Mouse (Mus musculus): ENCODE measurements around the gene Cyp46a1.

The Cyp46a1 gene

DNA sequence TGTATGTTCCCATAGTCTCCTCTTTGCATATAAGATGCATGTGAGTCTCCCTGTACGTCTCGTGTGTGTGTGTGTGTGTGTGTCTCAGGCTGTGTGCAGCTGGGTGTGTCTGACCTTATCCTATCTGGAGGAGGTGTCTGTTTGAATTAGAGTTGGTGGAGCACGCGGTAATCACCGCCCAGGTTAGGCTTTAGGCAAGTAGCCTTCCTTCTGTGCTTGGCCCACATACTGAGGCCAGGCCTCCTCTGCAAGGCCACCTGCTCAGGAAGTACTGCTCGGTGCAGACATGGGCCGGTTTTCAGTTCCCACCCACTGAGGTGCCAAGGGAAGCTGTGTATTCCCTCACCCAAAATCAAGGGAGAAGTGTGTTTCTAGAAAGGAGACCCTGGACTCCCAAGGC, 31.7 kb downstream of the Cyp46a1 start:
- DNase-seq = no peak

DNA sequence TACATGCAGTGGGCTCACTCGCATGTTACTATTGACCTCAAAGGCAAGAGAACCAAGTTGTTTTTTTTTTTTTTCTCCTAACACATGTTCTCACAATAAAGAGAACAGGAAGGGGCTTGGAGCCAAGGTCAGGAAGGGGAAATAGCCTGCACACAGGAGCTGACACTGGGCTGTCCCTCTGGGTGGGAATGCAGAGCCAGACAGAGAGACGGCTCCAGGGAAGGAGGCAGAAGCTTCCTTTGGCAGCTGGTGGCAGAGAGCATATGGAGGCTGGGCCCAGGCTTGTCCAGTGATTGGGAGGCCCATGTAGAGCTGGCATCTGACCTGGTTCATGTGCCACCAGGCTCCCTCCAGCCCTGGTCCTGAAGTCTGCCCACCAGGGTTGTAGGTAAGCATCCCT, 33.7 kb downstream of the Cyp46a1 start:
- DNase-seq = peak; percentile 48

DNA sequence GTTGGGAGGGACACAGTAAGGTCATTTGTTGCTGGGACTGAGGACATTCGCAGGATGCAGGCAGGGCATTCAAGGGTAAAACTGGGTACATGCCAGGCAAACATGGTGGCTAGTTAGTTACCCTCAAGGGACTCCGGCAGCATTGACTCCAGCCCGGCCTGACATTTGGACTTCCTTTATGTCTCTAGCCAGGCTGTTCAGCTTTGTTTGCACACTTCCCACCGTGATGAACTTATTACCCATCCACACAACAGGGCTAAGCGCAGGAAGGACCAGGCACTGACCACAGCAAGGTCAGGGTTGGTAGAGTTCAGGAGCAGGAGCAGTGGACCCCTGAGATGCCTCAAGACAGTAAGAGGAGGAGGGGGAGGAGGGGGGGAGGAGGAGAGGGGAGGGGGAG, 34.7 kb downstream of the Cyp46a1 start:
- no peak for DNase-seq

DNA sequence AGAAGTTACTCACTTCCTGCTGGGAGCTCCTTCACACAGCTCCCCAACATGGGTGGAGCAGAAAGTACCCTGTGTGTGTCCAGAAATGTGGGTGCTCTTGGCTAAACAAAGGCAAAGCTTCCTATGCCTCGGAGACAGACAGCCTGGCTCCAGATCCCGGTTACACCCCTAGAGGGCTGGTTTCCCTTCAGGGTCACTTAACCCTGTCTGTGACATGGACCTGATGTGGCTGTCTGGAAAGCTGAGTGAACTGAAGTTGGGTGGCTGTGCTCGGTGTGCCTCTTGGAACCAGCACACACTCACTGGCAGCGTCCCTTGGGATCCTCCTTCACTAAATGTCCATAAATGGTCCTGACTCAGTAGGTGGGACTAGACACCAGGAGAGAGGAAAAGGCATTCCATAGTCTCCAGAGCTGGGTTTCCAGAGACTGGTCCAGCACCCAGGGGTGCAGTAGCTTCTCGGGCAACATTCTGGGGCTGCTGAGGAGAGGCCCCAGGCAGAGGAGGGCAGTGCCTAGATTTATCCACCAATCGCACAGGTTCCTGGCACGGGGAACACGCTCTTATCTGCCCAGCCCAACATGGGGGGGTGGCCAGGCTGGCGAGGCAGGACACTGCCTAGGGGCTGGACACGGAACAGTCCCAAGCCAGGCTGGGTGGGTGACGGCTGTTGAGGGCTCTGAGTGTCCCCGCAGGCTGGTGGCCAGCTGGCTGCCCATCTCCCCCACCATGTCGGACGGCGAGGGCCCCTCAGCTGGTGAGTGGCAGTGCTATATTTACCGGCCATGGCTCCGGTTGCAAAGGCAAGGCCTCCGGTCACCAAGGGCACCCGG, 36.6 kb downstream of the Cyp46a1 start, which contains the start of gene Eml1:
Eml1 (plus strand) TSS at position 362 of the 833 bp plus-strand sequence.
- peak; percentile 67 for DNase-seq

DNA sequence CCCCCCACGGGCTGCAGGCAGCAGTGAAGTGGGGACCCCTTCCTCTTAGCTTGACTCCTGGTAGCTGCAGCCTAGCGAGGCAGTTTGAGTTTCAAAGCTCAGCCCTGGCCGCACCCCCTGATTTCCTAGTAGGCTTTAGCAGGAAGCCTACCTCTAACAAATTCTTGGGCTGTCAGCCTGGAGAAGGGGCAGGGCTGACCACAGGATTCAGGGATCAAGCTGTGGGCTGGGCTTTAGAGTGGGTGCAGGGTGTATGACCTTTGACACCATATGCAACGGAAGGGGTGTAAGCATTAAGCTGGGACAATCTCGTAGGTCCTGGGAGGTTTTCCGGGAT, 37.2 kb downstream of the Cyp46a1 start:
- DNase-seq = peak; percentile 32

DNA sequence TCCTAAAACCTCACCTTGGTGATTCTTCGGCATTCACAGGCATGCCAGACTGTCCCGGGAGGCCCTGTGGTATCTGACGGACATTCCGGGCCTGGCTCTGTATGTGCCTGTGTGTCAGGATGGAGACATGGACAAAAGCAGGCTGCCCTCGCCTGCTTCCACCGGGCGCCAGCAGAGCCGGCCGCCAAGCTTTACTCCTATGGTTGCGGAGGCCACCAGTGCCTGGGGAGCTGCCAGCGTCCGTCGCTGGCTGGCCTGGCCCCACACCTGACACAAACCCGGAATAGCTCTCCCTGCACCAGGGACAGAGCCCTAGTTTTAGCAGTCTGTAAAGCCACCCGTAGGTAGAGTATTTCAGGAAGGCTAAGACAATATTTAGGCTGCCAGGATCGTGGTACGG, 38.1 kb downstream of the Cyp46a1 start:
- no peak for DNase-seq

DNA sequence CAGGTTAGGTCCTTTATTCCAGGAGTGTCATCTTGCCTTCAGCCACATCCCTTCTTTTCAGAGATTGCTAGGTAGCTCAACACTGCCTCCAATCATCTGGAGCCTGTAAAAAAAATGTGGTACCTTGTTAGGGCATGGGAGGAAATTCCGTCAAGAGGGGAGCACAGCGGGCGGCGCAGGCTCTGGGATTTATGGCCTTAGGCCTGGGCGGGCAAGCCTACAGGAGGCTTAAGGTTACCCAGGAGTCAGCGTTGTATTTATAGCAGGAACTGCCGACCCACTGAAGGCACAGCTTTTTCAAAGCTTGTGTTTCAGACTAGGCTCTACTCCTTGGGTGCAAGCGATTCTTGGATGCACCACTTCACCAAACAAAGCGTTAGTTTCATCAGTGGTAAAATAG, 39.4 kb downstream of the Cyp46a1 start:
- no peak for DNase-seq

DNA sequence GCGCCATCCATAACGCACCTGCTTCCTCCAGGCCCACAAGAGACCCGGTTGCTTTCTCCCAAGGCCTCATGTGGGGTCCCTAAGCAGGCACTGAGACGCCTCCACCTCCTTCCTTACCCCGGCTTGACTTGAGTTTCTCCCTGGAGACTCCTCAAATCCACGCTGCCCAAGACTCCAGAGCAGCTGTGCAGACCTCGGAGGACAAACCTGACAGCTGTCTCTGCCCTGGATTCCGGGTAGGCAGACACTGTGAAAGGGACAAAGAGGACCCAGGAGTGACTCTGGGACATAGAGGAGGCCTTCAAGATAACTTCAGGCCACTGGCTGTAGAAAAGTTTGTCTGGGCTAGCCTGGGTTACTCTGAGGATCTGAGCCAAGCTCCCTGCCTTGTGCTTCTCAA, 40.5 kb downstream of the Cyp46a1 start:
- DNase-seq = no peak

DNA sequence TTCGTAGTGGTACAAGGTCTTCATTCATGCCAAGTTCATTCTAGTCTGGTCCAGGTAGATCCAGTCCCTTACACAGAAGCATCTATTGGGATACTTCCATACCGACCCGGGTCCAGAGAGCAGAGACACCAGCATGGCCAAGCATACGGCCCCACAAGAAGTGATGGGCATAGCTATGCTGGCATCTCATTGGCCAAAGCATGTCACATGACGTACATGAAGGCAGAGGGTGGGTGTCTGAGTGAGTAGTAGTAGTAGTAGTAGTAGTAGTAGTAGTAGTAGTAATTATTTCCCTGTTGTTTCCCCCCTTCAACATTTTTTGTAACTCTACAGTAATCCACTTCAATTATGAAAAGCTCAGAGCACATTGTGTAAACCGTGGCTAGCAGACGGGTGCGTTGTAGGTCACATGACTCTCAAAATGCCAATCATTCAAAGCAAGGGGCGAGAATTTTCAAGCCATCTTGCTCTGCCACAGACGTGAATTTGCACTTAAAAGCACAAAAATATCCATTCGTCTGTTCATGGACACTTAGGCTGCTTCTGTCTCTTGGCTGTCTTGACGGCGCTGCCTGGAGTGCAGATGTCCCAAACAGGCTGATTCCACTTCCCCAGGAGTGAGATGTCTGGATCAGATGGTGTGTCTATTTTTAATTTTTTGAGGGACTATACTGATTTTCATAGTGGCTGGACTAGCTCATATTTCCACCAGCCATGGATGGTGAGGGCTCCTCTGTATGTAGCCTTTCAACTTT, 44.4 kb downstream of the Cyp46a1 start:
- no peak for DNase-seq

DNA sequence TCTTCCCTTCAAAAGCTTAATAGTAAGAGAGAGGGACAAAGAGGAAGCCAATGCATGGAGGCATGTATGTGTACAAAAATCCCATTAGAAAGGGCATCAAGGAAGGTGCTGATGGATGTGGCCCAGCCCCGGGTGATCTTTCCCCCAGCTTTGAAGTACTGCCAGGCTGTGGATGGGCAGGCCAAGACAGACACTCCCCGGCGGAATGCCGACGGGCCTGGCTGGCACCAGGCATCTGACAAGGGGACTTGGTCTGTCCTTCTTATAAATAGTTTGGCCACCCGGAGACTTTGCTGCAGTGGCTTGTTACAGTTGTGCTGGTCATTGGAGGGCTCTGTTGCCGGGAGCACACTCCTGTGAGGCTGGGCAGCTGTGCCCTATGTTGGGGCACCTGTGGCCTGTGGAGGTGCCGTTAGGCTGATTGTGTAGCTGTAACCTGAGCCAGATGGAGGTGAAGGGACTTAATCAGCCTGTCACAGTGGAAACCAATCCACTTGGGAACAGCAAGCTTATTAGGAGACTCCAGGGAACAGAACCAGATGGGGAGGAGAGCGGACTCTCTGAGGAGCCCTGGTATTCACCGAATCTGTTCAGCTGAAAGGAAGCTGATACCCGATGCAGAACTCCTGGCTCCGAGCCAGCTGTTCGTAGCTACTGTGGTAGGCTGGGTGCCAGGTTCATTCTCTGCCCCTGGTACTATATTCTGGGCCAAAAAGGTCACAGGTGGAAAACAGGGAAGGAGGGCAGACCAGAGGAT, 52.5 kb downstream of the Cyp46a1 start:
- peak; percentile 41 for DNase-seq

DNA sequence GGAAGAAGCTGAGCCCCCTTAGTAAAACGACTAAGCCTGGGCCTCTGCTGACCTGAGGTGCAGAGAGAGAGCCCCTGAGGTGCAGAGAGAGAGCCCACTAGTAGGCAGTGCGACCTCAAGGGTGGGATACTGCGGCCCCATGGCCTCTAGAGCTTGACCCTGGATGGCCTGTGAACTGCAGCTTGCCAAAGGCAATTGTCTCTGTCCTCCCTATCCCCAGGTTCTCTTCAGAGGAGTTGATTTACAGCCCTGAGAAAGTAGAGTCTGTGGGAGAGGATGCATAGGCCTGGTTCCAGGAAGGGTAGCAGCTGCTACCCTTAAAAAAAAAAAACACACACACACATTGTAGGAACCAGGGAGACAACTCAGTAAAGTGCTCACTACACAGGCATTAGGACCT, 55.5 kb downstream of the Cyp46a1 start:
- no peak for DNase-seq

DNA sequence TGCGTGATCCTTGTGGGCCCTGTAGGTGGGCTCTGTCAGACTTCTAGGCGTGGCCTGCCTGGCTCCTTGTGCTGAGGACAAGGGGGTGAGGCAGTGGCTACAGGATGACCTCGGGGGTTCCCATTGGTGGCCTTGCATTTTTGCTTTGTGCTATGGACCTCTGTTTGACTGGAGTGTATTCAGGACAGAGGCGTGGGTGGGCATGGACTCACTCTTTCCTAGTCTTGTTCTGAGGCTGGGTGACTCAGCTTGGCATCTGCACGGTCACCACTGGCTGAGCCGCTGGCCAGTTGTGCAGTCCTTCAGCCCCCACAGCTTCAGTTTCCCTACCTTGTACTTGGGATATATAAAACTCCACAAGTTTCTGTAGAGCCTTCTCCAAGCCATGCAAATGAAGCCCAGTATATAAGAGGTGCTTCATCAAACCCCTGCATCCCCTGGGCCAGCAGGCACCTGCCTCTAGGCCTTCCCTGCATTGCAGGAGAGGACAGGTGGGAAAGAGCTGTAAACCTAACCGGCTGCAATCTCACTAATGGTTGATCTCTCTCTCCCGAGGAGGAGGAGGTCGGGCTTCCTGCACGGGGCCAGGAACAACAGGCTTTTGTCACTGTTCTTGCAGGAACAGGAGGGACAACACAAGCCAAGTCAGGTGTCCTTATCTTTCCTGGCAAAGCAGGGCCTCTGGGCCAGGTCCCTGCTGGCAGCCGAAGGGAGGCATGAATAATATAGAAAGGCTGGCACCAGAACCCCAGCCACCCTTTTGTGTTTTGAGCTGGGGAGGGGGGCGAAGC, 58.3 kb downstream of the Cyp46a1 start:
- no peak for DNase-seq

DNA sequence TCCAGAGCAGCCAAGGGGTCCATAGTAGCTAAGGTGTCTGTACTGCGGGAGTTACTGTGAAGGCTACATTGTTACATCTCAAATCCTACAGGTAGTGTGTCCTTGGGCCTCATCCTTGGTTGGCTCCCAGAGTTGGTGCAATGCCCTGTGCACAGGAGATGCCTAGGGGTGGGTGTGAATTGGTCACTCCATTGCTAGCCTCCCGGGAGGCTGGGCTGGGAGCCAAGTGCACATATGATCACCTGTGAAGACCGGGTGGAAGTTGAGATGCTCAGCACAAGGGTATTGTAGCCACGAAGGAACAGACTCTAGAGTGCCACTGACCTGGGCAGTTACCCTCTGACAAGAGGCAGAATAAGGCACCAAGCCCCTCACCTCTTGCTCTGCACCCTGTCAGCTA, 58.9 kb downstream of the Cyp46a1 start:
- no peak for DNase-seq

DNA sequence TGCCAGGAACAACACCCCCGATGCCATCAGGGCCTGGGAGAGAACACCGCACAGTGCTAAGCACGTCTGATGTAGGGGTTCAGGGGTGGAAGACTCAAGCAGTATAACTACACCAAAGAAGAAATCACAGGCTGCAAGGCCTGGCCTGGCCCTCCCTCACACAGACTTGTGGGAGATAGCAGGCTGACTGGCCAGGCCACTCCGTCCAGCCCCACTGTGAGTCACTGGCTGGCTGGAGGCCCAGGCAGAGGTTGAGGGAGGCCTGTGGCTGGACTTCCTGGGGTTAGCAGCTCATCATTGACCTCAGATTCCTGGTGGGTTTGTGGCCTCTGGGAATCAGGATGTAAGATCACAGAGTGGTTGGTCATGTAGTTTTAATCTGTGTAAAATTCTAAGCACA, 59.5 kb downstream of the Cyp46a1 start:
- peak; percentile 87 for DNase-seq

DNA sequence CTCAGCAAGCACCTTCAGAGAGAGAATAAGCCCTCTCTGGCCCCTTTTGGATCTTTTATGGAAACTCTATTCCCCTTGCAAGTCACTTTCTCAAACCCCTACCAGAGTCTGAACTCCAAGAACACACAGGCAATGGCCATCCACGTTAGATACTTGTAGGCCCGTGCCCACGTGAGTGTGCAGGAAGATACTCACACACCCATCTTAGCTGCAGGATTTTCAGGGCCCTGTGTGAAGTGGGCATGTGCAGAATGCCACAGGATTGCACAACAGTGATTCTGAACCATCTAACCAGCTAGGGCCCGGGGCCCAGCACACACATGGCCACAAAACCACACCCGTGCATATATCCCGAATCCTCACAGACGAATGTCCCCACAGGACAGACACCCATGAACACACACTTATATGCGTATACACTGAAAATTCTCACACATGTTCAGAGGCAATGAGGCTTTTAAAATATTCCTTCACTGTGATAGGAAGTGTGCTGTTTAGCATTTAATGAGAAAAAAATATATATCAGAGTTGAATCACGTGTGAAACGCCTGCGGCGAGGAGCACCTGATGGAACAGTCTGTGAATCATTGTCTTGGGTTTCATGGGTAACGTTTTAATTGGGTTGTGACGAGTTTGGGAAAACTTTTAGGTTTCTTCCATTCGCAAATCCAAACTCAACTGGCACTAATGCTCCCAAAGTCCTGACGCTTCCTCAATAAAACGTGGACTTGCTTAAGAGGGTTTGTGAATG, 60.5 kb downstream of the Cyp46a1 start:
- DNase-seq = no peak

DNA sequence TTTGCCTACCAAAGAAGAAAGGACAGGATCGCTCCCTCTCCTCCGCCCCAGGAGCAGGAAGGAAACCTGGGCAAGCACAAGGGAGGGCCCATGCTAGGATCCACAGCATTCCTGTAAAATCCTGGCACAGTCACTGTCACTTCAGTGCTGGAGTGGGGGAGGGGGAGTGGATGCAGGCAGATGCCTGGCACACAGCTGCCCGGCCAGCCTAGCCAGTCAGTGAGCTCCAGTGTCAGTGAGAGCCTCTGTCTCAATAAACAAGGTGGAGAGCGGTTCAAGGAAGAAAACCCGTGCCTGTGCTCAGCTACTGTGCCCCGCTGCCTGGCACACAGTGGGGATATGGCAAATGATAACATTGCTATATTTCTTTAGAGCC, 61.1 kb downstream of the Cyp46a1 start:
- no peak for DNase-seq

DNA sequence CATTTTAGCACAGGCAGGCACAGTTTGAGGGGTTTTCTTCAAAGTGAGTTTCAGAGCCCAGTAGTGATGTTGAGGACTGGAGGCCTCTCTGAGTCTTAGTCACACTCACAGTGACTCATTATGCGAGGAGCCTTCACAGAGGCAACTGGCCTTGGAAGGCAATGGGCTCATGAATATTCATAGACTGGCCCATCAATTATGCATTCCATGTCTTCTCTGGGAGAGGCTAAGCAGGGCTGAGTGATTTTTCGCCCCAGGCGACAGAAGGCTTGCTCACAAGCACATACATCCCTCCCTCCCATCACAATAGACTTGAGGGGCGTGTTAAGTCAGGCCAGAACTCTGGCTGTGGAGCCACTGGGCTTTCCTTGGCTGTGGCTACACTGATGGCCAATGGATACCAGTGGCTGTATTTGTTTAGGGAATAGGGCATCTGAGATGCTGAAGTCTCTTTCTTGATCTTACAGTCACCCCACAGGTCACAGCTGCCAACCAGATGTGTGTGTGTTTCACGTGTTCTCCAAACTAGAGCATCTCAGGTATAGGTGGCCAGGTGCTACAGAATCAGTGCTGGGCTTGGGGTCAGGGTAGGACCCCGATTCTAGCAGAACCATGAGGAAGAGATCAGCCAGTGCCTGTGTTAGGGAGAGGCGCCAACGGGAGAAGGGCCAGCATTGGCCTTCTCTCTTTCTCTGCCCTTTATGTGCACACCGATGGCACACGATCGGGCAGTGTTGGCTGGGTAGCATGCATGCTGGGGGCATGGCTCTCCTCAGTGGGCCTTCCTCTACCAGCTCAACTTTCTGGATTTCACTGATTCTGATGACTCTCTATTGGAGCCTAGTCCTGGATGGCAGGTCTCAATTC, 62.1 kb downstream of the Cyp46a1 start:
- DNase-seq = no peak

DNA sequence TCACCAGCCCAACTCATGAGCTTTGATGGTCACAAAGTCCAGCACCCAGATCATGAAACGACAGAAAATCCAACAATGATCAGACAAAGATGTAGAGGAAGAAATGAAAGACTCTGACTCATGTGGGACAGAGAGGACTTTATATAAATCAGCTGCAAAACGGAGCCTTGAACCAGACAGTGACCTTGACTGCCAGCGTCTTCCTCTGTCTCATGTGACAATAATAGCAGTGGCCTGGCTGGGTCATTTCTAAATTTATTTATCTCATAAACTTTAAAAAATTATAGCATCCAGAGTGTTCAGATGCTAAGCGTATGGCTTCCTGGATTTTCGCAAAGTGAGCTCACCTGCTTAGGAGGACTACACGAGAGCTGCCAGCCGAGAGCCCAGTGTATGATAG, 64.5 kb downstream of the Cyp46a1 start:
- no peak for DNase-seq

DNA sequence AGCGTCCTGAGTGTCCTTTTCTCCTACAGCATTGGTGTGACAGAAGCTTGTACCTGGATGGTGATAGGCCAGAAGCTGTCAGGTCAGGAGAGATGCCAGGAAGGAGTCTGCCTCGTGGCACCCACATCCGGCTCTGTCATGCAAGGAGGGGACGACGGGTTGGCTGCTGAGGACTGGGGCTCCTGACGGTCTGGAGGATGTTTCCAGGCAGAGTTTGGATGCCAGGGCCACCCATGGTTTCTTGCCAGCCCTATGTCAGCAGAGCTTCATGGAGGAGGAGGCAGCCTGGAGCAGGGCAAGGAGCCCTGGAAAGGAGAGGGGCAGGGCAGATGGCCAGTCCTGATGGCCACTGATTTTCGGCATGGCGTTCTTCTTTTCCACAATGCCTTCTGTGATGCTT, 65.0 kb downstream of the Cyp46a1 start:
- DNase-seq = no peak

DNA sequence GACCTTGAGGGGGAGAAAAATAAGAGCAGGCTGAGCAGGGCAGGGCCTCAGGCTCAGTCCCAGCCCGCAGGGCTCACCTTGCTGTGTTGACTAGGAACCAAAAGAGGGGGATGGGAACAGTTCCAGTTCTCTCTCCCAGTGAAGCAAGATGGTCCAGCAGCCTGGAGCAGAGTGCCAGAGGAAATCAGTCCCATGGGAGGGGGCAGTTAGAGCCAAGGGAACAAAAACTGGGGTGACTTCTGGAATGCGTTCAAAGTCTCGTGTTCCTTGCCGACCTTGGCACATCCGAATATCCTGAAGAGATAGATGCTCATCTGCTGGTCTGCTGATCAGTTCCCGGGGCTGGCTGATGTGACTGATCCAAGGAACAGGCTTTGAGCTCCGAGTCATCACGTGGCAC, 66.8 kb downstream of the Cyp46a1 start:
- DNase-seq = no peak

DNA sequence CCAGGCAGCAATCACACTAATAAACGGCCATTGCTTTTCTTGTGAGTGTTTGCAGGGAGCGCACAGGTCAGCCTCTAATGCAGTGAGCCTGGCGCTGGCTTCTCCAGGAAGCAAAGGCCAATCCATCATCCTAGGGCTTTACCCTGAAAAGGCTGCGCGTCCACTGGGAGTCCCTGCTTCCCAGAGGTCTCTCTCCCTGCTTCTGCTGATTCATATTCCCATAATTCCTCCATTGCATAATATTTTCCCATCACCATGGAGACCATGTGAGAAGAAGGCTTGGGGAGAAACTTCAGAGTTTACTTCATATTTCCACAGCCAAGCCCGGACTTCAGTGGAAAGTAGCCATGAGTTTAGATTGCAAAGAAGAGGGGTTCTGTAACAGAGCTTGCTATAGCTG, 69.8 kb downstream of the Cyp46a1 start:
- peak; percentile 45 for DNase-seq
